Mouse (Mus musculus) WW6 (cell line): ENCODE data around the gene Alpk3.

Experiments used
- DNase-seq: peaks from one replicate; pipeline ENCODE4 v3.0.0-alpha.2; 2013; ENCODE audit warnings: low read depth, low spot score

Alpk3 gene

DNA sequence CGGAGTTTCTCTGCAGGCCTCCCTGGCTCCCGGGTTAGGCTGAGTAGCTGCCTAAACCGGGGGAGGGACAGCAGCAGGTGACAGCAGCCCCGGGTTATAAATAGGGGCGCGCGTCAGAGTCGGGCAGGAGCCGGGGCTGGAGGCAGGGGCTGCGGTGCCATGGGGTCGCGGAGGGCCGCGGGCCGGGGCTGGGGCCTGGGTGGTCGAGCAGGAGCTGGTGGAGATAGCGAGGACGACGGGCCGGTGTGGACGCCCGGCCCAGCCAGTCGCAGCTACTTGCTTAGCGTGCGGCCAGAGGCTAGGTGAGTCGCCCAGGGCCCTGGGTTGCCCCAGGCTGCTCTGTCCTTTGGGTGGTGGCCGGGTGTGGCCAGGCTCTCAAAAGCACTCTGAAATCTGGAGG, at the start of gene Alpk3:
Gene Alpk3 (plus strand): TSS at position 130 of the 400 bp plus-strand sequence.
- no peak for DNase-seq

DNA sequence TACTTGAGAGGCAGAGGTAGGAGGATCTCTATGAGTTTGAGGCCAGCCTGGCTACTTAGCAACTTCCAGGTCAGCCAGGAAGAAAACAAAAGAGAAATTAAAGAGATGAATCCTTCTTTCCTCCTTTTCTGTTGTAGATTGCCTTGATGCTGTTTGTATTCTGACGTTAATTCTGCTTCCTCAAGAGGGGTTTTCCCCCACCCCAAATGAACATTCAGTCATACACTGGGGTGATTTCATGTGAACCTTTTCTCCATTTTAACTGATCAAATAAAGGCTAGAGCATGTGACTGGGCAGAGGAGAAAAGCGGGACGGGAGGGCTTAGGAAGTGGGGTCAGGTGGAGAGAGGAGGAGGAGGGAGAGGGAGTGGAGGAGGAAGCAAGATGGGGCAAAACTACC, 49.1 kb upstream of the Alpk3 start:
- no peak for DNase-seq

GRCm38 (mm10) chr7:81011576-81011975, 45.8 kb upstream of the Alpk3 start:
- DNase-seq, result no peak

GRCm38 (mm10) chr7:81020307-81020706, 37.1 kb upstream of the Alpk3 start:
- no peak for DNase-seq

DNA sequence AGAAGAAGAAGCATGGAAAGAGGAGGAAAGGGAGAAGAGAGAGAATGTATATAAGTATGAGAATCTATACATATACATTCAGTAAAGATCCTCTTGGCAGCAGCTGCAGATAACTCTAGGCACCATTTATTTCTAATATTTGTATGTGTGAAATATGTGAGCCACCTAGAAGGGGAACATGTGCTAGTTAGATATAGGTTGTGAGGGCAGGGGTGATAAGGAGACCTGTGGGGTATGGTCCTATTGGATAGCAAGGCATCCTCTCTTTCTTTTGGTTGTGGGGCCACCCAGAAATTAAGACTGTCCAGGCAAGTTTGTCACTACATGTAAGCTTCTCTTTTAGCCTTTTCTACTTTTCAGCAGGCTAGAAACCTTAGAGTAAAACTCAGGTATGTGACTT, 34.7 kb upstream of the Alpk3 start:
- DNase-seq, result no peak

DNA sequence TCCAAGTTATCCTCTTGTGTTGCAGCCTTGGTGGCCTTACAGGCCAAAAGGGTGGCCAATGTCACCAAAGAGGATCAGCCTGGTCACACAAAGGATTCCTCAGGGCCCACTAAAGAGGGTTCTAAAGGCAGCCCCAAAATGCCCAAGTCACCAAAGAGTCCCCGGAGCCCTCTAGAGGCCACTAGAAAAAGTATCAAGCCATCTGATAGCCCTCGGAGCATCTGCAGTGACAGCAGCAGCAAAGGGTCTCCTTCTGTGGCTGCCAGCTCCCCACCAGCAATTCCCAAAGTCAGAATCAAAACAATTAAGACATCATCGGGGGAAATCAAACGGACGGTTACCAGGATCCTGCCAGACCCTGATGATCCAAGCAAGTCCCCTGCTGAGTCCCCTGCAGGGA, 33.3 kb upstream of the Alpk3 start:
- DNase-seq, result no peak

- DNase-seq, result no peak
These were observed 32.7 kb upstream of the Alpk3 start for GRCm38 (mm10) chr7:81024651-81025050.

GRCm38 (mm10) chr7:81025751-81026150, 31.6 kb upstream of the Alpk3 start:
- DNase-seq, result no peak

DNA sequence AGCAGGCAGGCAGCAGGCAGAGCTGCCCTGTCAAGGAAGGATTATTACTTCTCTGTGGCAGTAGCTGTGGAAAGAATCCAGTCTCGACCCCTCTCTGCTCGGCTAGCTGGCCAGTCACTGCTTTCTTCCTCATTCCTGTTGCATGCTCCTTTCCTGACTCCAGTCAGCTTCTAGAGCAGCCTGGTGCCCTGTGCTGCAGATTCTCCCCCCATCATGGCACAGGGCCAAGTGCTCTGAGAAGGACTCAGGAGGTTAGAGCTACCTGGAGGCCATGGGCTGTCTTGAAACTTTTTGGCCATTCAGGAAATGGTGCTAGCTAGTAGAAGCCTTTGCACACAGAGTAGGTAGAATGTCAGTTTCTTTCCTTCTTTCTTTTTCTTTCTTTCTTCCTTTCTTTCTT, 17.7 kb upstream of the Alpk3 start:
- no peak for DNase-seq

GRCm38 (mm10) chr7:81043023-81043620, 14.3 kb upstream of the Alpk3 start:
- no peak for DNase-seq

GRCm38 (mm10) chr7:81047847-81048246, 9.6 kb upstream of the Alpk3 start:
- DNase-seq, result no peak

GRCm38 (mm10) chr7:81048513-81048912, 8.9 kb upstream of the Alpk3 start:
- DNase-seq, result no peak

- DNase-seq, result no peak
These were observed 7.4 kb upstream of the Alpk3 start for GRCm38 (mm10) chr7:81049966-81050365.

DNA sequence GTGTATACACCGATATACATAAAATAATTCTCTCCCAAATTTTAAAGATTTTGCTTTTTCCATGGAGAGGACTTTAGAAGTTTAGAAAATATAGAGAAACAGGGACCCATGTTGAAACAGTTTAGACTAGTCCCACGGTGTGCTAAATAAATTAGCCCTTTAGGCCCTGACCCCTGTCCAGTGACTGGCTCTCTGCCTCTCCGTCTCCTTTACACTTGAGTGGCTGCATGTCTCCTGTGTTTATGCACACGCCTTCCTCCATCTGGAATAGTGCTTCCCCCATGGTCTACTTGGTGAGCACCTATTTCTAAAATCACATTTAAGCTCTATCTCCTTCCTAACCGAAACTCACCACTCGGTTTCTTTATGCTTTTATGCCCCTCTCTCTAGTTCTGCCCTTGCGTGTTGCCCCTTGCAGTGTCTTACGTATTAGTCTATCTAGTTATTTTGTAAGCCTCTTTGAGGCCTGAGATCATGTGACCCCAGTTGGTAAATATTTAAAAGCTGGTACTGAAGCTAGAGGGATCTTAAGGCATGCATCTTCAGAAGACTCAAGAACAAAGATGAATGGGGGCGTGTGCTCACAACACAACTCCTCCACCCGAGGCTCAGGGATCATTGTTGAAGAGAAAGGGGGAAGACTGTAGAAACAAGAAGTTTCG, 1.6 kb upstream of the Alpk3 start:
- DNase-seq, result no peak

- DNase-seq, result no peak
These were observed 706 bp downstream of the Alpk3 start for GRCm38 (mm10) chr7:81057901-81058711.

DNA sequence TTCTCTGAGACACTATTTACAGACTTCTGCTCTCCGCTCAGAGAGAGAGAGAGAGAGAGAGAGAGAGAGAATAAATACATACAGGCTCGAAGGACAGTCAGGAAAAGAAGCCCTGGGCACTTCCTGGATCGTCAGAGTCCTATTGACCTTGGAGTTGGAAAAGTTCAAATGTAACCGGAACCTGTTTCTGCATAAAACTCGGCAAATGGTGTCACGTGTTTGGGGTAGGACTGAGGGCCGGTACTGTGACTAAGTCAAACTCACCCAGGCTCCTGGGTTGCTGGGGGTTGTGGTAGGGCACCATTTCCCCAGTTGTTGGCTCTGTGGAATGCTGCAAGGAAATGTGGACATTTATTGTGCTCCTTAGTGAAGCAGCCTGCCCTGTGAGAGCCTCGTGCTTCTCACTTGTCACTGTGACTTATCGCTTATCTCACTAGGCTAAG, 1.3 kb downstream of the Alpk3 start:
- DNase-seq, result no peak

DNA sequence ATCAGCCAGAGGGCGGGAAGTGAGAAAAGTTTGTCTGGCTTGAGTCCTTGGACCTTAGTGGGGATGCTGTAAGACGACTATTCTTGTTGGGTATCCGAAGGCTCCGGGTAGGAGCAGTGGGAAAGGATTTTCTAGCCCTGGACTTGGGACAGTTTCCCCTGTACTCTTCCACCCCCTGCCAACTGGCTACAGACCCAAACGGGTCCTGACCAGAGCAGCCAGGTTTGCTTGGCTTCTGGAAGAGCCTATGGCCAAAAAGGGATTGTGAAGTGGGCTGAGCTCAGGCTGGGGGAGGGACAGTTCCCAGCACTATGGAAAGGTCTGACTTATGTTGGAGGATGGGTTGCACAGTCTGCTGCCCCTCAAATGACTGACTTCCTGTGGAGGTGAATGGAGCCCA, 2.0 kb downstream of the Alpk3 start:
- no peak for DNase-seq

- no peak for DNase-seq
These were observed 3.5 kb downstream of the Alpk3 start for GRCm38 (mm10) chr7:81060908-81061307.

GRCm38 (mm10) chr7:81061936-81062335, 4.5 kb downstream of the Alpk3 start:
- DNase-seq, result no peak

GRCm38 (mm10) chr7:81063332-81063731, 5.9 kb downstream of the Alpk3 start:
- no peak for DNase-seq

DNA sequence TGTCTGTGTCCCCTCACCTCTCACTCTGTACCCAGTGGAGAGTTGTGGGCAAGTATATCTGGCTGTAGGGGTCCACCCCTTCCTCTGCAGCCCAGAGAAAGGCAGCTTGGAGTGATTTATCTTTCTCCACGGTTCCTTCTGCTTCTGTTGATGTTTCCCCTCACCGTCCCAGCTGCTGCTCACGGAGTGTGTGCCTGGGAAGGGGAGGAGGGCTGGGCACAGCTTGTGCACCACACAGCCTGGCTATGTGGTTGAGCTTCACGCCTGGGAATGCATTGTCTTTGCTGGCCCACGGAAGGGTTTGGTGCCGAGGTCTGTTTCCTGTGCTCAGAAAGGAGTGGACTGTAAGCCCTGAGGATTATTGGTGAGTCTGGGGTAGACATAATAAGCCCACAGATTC, 9.3 kb downstream of the Alpk3 start:
- no peak for DNase-seq

GRCm38 (mm10) chr7:81072463-81072862, 15.1 kb downstream of the Alpk3 start:
- no peak for DNase-seq

DNA sequence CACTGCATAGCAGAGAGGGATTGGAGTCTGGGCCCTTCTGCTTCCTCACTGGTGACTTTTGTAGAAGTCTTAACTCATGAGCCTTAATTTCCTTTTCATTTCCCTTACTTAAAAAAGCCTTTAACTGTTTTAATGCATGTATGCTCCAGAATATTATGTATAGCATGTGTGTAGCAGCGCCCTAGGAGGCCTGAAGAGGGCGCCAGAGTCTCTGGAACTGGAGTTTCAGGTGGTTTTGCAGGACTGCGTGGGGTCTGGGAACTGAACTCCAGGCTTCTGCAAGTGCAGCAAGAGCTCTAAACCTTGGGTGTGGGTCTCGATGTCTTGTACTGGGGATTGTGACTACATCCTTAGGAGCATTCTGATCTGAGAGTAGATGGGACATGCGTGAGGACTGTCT, 15.9 kb downstream of the Alpk3 start:
- DNase-seq, result no peak
